Mouse (Mus musculus) adrenal gland, adult (tissue): Measurements from ENCODE around the gene Cmip.

Experiments
- DNase-seq, 2 experiments: peaks; one replicate each; pipeline ENCODE4 v3.0.0; 2022 to 2023; ENCODE audit warnings: low spot score in 1 of 2; ENCODE audit not compliant: inconsistent age in 2 of 2

The Cmip gene

GRCm38 (mm10) chr8:117454516-117455116 lies 197.8 kb downstream of the Cmip start:
- peak; percentile 53 to 63 for DNase-seq

GRCm38 (mm10) chr8:117455701-117456100 lies 198.8 kb downstream of the Cmip start:
- DNase-seq: no peak

GRCm38 (mm10) chr8:117458440-117458839 lies 201.6 kb downstream of the Cmip start:
- DNase-seq: no peak

- DNase-seq: no peak
These were observed 205.9 kb downstream of the Cmip start for GRCm38 (mm10) chr8:117462701-117463284.

GRCm38 (mm10) chr8:117464525-117464924 lies 207.7 kb downstream of the Cmip start:
- peak in 1 of 2 experiments; percentile 50 for DNase-seq

GRCm38 (mm10) chr8:117465250-117465649 lies 208.4 kb downstream of the Cmip start:
- peak; percentile 66 to 87 for DNase-seq

- DNase-seq: no peak
These were observed 210.6 kb downstream of the Cmip start for GRCm38 (mm10) chr8:117467466-117467865.

- no peak for DNase-seq
These were observed 212.8 kb downstream of the Cmip start for GRCm38 (mm10) chr8:117469431-117470341.

- DNase-seq: peak; percentile 77 to 86
These were observed 213.5 kb downstream of the Cmip start for GRCm38 (mm10) chr8:117470342-117470781.

- DNase-seq: peak; percentile 62 to 86
These were observed 214.3 kb downstream of the Cmip start for GRCm38 (mm10) chr8:117471174-117471573.

- no peak for DNase-seq
These were observed 214.8 kb downstream of the Cmip start for GRCm38 (mm10) chr8:117471655-117472054.

- DNase-seq: no peak
These were observed 215.5 kb downstream of the Cmip start for GRCm38 (mm10) chr8:117472332-117472731.

GRCm38 (mm10) chr8:117474944-117475343 lies 218.1 kb downstream of the Cmip start:
- peak; percentile 89 to 97 for DNase-seq

- DNase-seq: no peak
These were observed 219.0 kb downstream of the Cmip start for GRCm38 (mm10) chr8:117475819-117476218.

GRCm38 (mm10) chr8:117478082-117478481 lies 221.2 kb downstream of the Cmip start:
- no peak for DNase-seq

- no peak for DNase-seq
These were observed 223.1 kb downstream of the Cmip start for GRCm38 (mm10) chr8:117479996-117480395.

- DNase-seq: no peak
These were observed 223.7 kb downstream of the Cmip start for GRCm38 (mm10) chr8:117480516-117480915.

- peak in 1 of 2 experiments; percentile 33 for DNase-seq
These were observed 225.0 kb downstream of the Cmip start for GRCm38 (mm10) chr8:117481830-117482229.

GRCm38 (mm10) chr8:117484731-117485130 lies 227.9 kb downstream of the Cmip start:
- DNase-seq: peak; percentile 46 to 78

GRCm38 (mm10) chr8:117485316-117485715 lies 228.5 kb downstream of the Cmip start:
- no peak for DNase-seq

GRCm38 (mm10) chr8:117488246-117489005 lies 231.6 kb downstream of the Cmip start:
- DNase-seq: no peak
